Mouse (Mus musculus): ENCODE measurements around the gene Dynlt1f. TPM values are rescaled to one million over a fixed set of nuclear protein-coding genes. Genes with fewer than 3 reads are reported as not detected.
"Not testable (repeated sequence)": the region's sequence is repeated elsewhere in the genome, so short reads cannot be mapped to it uniquely, and the experiment has no call there.

The Dynlt1f gene
- total RNA-seq, 2 experiments from 2014 or later, result 49.0 to 51.0 TPM

DNA sequence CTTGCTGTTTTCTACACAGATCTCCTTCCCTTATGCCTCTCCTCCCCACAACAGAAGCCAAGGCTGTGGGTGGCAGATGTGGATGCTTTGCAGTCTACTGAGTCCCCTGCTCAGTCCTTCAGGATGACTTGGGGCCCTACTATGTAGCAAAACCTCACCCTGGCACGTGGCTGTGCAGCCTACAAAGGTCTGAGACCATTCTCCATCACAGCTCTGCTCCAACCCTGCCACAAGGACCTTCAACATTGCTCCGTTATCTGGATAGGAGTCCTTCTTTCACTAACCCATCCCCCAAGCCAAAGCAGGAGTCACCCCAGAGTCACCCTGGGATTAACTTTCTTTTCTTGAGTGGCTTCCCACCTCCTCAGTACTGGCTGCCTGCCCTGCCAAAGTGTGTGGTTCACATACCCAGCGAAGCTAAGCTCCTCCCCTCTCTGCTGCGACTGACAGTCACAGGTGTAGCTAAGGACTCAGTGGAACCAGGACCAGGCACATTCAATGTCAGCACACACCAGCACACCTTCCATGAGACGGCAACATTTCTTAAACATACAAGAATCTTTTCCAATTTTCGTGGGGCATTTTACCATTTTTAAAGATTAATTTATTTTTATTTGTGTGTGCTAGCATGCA lies 30.7 kb downstream of the Dynlt1f start:
- not testable (repeated sequence) for DNase-seq

DNA sequence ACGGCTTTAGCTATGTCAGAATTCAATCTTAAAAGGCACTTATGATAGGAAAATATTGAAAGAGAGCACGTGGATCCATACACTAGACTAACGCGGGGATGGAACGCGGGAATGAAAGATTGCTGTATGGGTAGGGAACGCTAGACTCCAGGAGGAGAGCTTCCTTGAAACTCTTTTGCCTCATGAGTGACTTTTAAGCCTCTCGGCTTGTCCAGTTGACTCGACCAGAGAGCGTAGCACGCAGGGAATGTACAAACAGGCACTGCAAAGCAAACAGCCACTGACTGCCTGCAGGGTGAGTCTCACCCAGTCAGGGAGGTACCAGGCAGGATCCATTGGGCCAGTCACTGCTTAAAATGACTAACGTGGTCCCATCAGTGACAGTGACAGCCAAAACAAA lies 33.7 kb downstream of the Dynlt1f start:
- not testable (repeated sequence) for DNase-seq

DNA sequence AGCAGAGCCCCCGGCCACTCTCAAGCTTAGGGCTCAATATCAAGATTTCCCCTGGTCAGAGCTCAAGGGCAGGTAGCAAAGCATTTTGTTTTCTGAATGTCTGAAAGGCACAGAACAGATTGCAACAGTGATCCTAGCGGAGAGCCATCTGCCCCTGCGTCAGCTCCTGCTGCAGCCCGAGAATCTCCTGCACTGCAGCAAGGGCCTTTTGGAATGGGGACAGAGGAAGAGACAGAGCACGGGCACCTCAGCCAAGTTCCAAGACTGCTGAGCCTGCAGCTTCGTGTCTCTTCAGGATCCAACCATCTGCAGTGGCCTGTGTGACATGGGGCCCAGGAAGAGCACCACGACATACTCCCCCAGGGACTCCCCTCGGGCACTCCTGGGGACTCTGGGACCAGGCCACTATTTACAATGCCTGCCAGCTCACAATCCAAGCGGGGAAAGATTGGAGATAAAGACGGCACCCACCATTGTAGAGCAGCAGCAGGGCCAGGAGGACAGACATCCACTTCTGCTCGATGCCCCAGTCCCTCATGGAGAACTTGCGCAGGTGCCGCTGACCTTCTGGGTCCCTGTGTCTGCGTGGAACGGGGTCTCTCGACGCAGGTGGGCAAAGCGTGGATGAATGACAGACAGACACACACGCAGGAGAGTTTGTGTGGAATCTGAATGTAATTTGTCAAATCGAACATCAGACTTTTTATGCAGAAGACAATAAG lies 34.8 kb downstream of the Dynlt1f start:
- DNase-seq, result not testable (repeated sequence)

- not testable (repeated sequence) for DNase-seq
Observed at GRCm38 (mm10) chr17:6620035-6620434, 35.7 kb downstream of the Dynlt1f start.

DNA sequence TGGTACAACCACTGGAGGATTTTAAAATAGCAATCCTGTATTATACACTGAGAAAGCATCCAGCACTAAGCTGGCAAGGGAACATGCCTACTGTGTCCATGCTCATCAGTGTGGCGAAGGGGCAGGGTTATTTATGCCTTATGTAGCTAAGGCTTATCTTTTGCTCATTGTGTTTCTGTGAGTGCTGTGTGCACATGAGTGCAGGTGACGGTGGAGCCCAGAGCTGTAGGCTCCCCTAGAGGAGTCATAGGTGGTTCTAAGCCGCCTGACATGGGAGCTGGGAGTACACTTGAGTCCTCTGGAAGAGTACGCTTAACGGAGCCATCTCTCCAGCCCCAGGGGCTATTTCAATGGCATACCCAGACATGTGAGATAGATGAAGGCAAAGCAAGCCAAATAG lies 36.4 kb downstream of the Dynlt1f start:
- DNase-seq, result not testable (repeated sequence)

GRCm38 (mm10) chr17:6617689-6618400 lies 37.9 kb downstream of the Dynlt1f start:
- DNase-seq, result not testable (repeated sequence)

DNA sequence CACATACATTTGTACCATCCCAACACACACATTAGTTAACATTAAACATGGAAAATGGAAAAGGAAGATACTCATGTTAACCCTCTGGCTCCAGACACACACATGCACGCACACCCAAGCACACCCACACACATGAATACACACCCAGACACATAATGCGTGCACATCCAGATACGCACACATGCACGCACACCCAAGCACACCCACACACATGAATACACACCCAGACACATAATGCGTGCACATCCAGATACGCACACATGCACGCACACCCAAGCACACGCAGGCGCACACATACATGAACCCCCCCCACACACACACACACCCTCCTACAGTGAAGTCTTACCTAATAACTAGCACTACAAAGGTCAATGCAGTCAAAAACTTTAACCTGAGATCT lies 39.0 kb downstream of the Dynlt1f start:
- not testable (repeated sequence) for DNase-seq

DNA sequence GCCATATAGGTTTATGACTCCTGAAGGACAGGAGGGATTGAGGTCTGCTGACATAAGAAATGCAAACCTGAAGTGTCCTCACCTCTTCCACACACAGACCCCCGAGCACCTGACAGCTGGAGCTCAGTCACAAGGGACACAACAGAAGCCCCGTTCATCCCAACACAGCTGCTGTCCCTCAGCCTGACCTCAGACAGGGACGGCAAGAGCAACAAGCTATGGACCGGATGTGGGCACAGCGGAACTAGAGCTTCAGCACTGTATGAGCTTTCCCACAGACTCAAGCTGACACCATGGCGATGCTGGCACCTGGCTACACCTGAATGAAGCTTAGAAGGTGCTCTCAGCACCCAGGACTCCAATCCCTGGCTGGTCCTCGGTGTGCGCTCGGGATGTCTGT lies 41.4 kb downstream of the Dynlt1f start:
- not testable (repeated sequence) for DNase-seq

- DNase-seq, result not testable (repeated sequence)
Observed at GRCm38 (mm10) chr17:6613524-6613923, 42.2 kb downstream of the Dynlt1f start.

DNA sequence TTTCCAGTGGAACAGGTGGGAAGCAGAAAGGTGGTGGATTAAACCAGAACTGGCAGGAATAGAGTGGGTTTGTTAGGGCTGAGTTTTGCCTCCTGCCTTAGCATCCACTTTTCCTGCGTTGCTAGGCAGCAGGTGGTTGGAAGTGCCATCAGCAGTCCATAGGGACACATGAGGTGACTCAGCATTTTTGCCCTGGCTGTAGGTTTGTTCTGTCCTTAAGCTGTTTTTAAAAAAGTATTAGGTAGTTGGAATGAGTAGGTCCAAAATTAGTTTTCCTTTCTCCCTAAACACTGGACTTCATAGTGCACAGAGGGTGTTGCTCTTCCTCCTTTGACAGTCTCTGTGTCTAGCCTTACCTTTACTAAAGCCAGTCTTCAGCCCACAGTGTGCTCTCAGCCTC lies 50.4 kb downstream of the Dynlt1f start:
- DNase-seq, result not testable (repeated sequence)

DNA sequence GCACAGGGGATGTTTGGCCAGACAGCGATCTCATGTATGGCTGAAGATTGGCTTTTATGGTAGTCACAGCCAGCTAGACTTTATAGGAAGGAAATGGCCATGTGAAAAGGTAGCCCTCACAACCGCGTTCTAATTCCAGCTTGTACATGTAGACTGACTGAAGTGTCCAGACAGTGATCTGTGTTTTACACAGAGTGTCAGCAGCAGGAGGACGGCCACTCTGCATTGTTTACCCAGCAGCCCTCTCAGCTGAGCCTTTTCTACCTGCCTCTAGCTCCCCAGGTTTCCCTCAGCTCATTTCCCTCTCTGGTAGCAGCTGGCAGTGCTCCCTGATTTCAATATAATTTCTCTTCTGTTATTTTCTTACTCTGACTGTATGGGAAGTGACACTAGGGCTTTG lies 53.5 kb downstream of the Dynlt1f start:
- DNase-seq, result not testable (repeated sequence)

DNA sequence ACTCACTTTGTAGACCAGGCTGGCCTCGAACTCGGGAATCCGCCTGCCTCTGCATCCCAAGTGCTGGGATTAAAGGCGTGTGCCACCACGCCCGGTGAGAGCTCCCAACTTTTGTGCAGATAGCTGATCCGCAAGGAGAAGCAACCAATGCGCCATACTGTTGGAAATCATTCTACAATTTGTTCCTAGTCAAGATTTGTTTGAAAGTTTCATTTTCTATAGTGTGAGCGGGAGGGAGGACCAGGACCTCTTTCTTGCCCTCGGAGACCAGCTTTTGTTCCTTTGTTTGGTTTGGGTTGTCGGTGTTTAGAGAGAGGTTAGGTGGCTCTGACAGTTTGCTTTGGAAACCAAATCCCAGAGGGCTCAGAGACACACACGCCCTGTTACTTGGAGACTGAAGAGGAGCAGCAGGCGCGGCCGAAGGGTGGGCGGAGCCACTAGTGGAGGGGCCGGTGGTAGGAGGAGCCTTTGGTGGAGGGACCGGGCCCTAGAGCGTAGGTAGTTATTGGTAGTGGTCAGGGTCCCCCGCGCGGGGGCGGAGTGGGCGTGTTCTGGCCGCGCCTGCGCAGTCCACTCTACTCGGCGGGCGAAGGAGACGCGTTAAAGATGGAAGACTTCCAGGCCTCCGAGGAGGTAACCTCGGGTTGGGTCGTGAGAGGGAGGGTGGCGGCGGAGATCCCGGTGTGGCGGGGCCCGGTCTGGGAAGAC lies 54.3 kb downstream of the Dynlt1f start, which contains the start of gene Dynlt1c:
Gene Dynlt1c, plus strand, starts transcription at position 468 of the 708 bp plus-strand sequence.
- DNase-seq, result peak; percentile 86

GRCm38 (mm10) chr17:6600216-6600911 lies 55.3 kb downstream of the Dynlt1f start:
- peak; percentile 76 for DNase-seq

- not testable (repeated sequence) for DNase-seq
Observed at GRCm38 (mm10) chr17:6598356-6598755, 57.3 kb downstream of the Dynlt1f start.

Other genes with a start within 250 kb of the Dynlt1f start
- 10 to 100 TPM; 56.7 to 58.7 TPM for gene Dynlt1b, start 225.8 kb downstream of the Dynlt1f start, total RNA-seq (2021)
- gene Dynlt1c, start 54.2 kb downstream of the Dynlt1f start, total RNA-seq (2021), result 1 to 10 TPM; 2.0 to 2.8 TPM
- under 1 TPM in 1 of 2 experiments, not detected in 1; 0.36 TPM for gene Sytl3, start 3.2 kb upstream of the Dynlt1f start, total RNA-seq (2021)
- 1 to 10 TPM; 2.2 to 2.9 TPM for gene Ezr, start 126.9 kb upstream of the Dynlt1f start, total RNA-seq (2021)